Mouse (Mus musculus) thymus, adult 2 months (tissue): ENCODE measurements around the gene Steap3.

Experiments
- CTCF ChIP-seq: fragments of 200-500 bp; IDR thresholded peaks from 2 replicates; pipeline ENCODE4 v1.5.1; 2012; ENCODE audit warnings: mild to moderate bottlenecking, control low read depth, low read length, moderate library complexity, borderline replicate concordance; ENCODE audit not compliant: control insufficient read depth, poor library complexity, insufficient read depth; ENCODE audit errors: extremely low read depth
- POLR2A ChIP-seq: fragments of 200-500 bp; IDR thresholded peaks from 2 replicates; pipeline ENCODE4 v1.6.1; 2012; ENCODE audit warnings: mild to moderate bottlenecking, low read length, control low read depth, moderate library complexity; ENCODE audit not compliant: control insufficient read depth, poor library complexity, insufficient read depth; ENCODE audit errors: extremely low read depth

- TF ChIP-seq CTCF: no peak
- TF ChIP-seq POLR2A: no peak
Observed at GRCm38 (mm10) chr1:120207568-120207967, 64.9 kb downstream of the Steap3 start.
